Mouse (Mus musculus): Measurements from ENCODE around the gene Tdrkh. TPM values are rescaled to one million over a fixed set of nuclear protein-coding genes. Genes with fewer than 3 reads are reported as not detected.

The Tdrkh gene
- total RNA-seq, 1 experiment from 2014 or later, result 4.4 TPM

GRCm38 (mm10) chr3:94479564-94479963, 66.5 kb downstream of the Tdrkh start:
- ATAC-seq (replicated peaks; ENCODE audit: insufficient number of reproducible peaks, low FRiP score, low TSS enrichment, poor library complexity, severe bottlenecking), result no peak

GRCm38 (mm10) chr3:94480291-94480884, 67.3 kb downstream of the Tdrkh start, which contains the start of gene Riiad1:
Riiad1 (minus strand) TSS chr3:94480341.
- ATAC-seq (replicated peaks; ENCODE audit: insufficient number of reproducible peaks, low FRiP score, low TSS enrichment, poor library complexity, severe bottlenecking), result no peak

- no peak for ATAC-seq (replicated peaks; ENCODE audit: insufficient number of reproducible peaks, low FRiP score, low TSS enrichment, poor library complexity, severe bottlenecking)
These were observed 68.4 kb downstream of the Tdrkh start for GRCm38 (mm10) chr3:94481429-94481828.

GRCm38 (mm10) chr3:94482764-94483385, 69.8 kb downstream of the Tdrkh start:
- ATAC-seq (replicated peaks; ENCODE audit: insufficient number of reproducible peaks, low FRiP score, low TSS enrichment, poor library complexity, severe bottlenecking), result peak; percentile 88

GRCm38 (mm10) chr3:94483790-94484439, 70.8 kb downstream of the Tdrkh start:
- ATAC-seq (replicated peaks; ENCODE audit: insufficient number of reproducible peaks, low FRiP score, low TSS enrichment, poor library complexity, severe bottlenecking), result no peak

Other genes with a start within 250 kb of the Tdrkh start
- not detected in 3 replicates for gene Gm10696, start 235.1 kb upstream of the Tdrkh start, total RNA-seq (2017)
- not detected in 3 replicates for gene Gm5286, start 216.6 kb upstream of the Tdrkh start, total RNA-seq (2017)
- gene Gm4778, start 149.2 kb upstream of the Tdrkh start, total RNA-seq (2017), result not detected in 3 replicates
- 1.9 to 5.4 TPM (median 3.7 TPM) in 3 replicates for gene Them4, start 103.2 kb upstream of the Tdrkh start, total RNA-seq (2017)
- not detected in 3 replicates for gene Them5, start 71.2 kb upstream of the Tdrkh start, total RNA-seq (2017)
- not detected in 3 replicates for gene C2cd4d, start 50.8 kb upstream of the Tdrkh start, total RNA-seq (2017)
- gene Rorc, start 40.5 kb upstream of the Tdrkh start, total RNA-seq (2017), result 0.38 TPM in 1 of 3 replicates, not detected in the others
- not detected in 3 replicates for gene Lingo4, start 14.8 kb upstream of the Tdrkh start, total RNA-seq (2017)
- 54.6 to 77.8 TPM (median 70.4 TPM) in 3 replicates for gene Mrpl9, start 30.0 kb downstream of the Tdrkh start, total RNA-seq (2017)
- 0.43 TPM in 1 of 3 replicates, not detected in the others for gene Oaz3, start 30.6 kb downstream of the Tdrkh start, total RNA-seq (2017)
- gene Celf3, start 65.0 kb downstream of the Tdrkh start, total RNA-seq (2017), result 0.19 TPM in 1 of 3 replicates, not detected in the others
- 1.8 to 2.2 TPM in 2 of 3 replicates, not detected in the other for gene Riiad1, start 67.1 kb downstream of the Tdrkh start, total RNA-seq (2017)
- 28.7 to 47.9 TPM (median 47.5 TPM) in 3 replicates for gene Snx27, start 169.4 kb downstream of the Tdrkh start, total RNA-seq (2017)
- gene Gm10972, start 229.8 kb downstream of the Tdrkh start, total RNA-seq (2017), result not detected in 3 replicates
- 1.8 to 6.3 TPM (median 4.6 TPM) in 3 replicates for gene Tuft1, start 245.6 kb downstream of the Tdrkh start, total RNA-seq (2017)

All from monocyte, adult 5-6 weeks (primary cell).